Comparison of ENCODE assay signal across 9 mouse cellular contexts in the genomic region with DNA sequence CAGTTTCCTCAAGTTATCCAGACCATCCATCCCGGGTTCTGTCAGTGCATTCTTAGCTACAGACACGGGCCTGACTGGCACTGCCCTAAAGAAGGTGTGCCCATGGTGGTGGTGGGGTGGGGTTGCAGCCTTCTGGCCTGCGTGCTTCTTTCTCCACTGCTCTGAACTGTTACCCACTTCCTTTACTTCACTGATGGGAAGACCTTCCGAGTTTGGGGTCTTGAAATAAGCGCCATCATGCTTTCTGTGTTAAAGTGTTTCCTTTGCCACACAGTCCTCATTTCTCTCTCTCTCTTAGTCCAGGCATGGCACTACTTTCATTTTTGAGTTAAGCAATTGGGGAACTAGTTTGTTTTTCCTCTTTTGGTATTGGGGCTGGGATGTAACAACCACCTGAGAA. TPM values are rescaled to one million over a fixed set of nuclear protein-coding genes. Genes with fewer than 3 reads are reported as not detected.
A peak's percentile ranks its signal among the peaks of the same experiment; 100 is the strongest.
DNase-seq lines count a peak whose midpoint lies in the region; ATAC-seq and TF ChIP-seq lines count a peak whose summit lies in the region.
"Had no signal": no experiment of that assay in that cellular context is flagged by ENCODE, and none has a peak within 500 bp of the region (broad histone marks: within the 10 kb centered on the region; RNA-seq: fewer than 3 reads in every experiment).

No protein-coding gene starts in this region.

- H3K9ac ChIP-seq in heart, embryonic 12.5 days, result peak overlapping the region; percentile 85; the same call in 1 of the 2 replicates
- no peak overlapping the region for H3K9ac ChIP-seq in ES-Bruce4 (ENCODE audit: low read depth, poor library complexity, severe bottlenecking)

- TF ChIP-seq POLR2A in ES-Bruce4 (IDR thresholded peaks at IDR 0.05; ENCODE audit: insufficient read depth, low read length), result no peak

- H3K27ac ChIP-seq in heart, embryonic 12.5 days (ENCODE audit: poor library complexity, severe bottlenecking), result no peak overlapping the region
- no peak overlapping the region for H3K27ac ChIP-seq in ES-Bruce4 (ENCODE audit: insufficient read depth, low read length)
- peak overlapping the region; percentile 91 for H3K27ac ChIP-seq in hindbrain, embryonic 10.5 days

- no peak for DNase-seq in heart, adult 9 months (ENCODE audit: low spot score in 2 of 2)
- no peak for DNase-seq in hindbrain, embryonic 10.5 days (ENCODE audit: low spot score)
- no peak for DNase-seq in left cerebral cortex, postnatal 14 days (ENCODE audit: low spot score in 2 of 2)
- no peak for DNase-seq in frontal cortex, adult 2 months (ENCODE audit: extremely low spot score in 1 of 2, low spot score in 1 of 2)
- no peak for DNase-seq in Muller cell, postnatal 12 days (ENCODE audit: inconsistent ontology term)

- no peaks in the 10 kb centered on the region for H3K27me3 ChIP-seq in heart, embryonic 12.5 days (replicated peaks)
- no peaks in the 10 kb centered on the region for H3K27me3 ChIP-seq in ES-Bruce4 (ENCODE audit: control insufficient read depth, insufficient read depth, low read length, poor library complexity, severe bottlenecking)
- H3K27me3 ChIP-seq in hindbrain, embryonic 10.5 days (ENCODE audit: insufficient read depth, poor library complexity, severe bottlenecking), result no peaks in the 10 kb centered on the region
- H3K27me3 ChIP-seq: Patski had no signal

- peak overlapping the region; percentile 81 for H3K4me3 ChIP-seq in heart, embryonic 12.5 days
- 0 out of 2 replicates have a peak overlapping the region, but pooled peaks have one; percentile 10 for H3K4me3 ChIP-seq in ES-Bruce4 (ENCODE audit: low read depth, low read length)
- H3K4me3 ChIP-seq in hindbrain, embryonic 10.5 days, result peak overlapping the region; percentile 69

- 32% methylated on average over 5 of the region's 5 CpGs for WGBS in heart, embryonic 12.5 days
- 52% methylated on average over 5 of the region's 5 CpGs for WGBS in hindbrain, embryonic 10.5 days

- no peak for TF ChIP-seq EP300 in ES-Bruce4 (IDR thresholded peaks at IDR 0.05; ENCODE audit: insufficient read depth, low read depth, low read length)

- ATAC-seq in heart, embryonic 12.5 days (ENCODE audit: insufficient number of reproducible peaks, low FRiP score), result no peak
- ATAC-seq in megakaryocyte progenitor cell, adult 5-6 weeks (replicated peaks; ENCODE audit: poor library complexity), result peak; percentile 69
- ATAC-seq: Patski had no signal

- peaks cover 8% of the 10 kb centered on the region for H3K4me1 ChIP-seq in heart, embryonic 12.5 days (replicated peaks)
- peaks cover 2% of the 10 kb centered on the region for H3K4me1 ChIP-seq in ES-Bruce4 (ENCODE audit: control insufficient read depth, insufficient read depth, low read length)
- peaks cover 45% of the 10 kb centered on the region for H3K4me1 ChIP-seq in hindbrain, embryonic 10.5 days (replicated peaks)

- no peak for TF ChIP-seq CTCF in ES-Bruce4 (IDR thresholded peaks at IDR 0.05; ENCODE audit: low read depth, low read length)

- intact Hi-C loops in left cerebral cortex, postnatal 14 days (cut with DNase I), result no loop called here

- no peaks in the 10 kb centered on the region for H3K9me3 ChIP-seq in heart, embryonic 12.5 days (replicated peaks)
- H3K9me3 ChIP-seq in ES-Bruce4 (replicated peaks; ENCODE audit: control insufficient read depth, insufficient read depth, low read length, poor library complexity, severe bottlenecking), result no peaks in the 10 kb centered on the region
- no peaks in the 10 kb centered on the region for H3K9me3 ChIP-seq in hindbrain, embryonic 10.5 days

- H3K36me3 ChIP-seq in heart, embryonic 12.5 days, result no peaks in the 10 kb centered on the region
- no peaks in the 10 kb centered on the region for H3K36me3 ChIP-seq in ES-Bruce4 (ENCODE audit: control insufficient read depth, insufficient read depth, low read length, poor library complexity, severe bottlenecking)
- no peaks in the 10 kb centered on the region for H3K36me3 ChIP-seq in hindbrain, embryonic 10.5 days

- H3K4me2 ChIP-seq in heart, embryonic 12.5 days, result peak overlapping the region; percentile 87

RNA-seq across cellular contexts. Expression of a gene that starts 1.3 kb away (rescaled TPM):
- polyA plus RNA-seq in heart, embryonic 12.5 days (2016; fragmentation: Nextera tagmentation; extraction: Ambion mirVana), result 21.4 and 23.7 TPM in 2 replicates
- polyA plus RNA-seq in ES-Bruce4 (2011; ENCODE audit: insufficient read depth, insufficient read length, low read depth, missing spikeins), result 79.2 and 87.2 TPM in 2 replicates
- 35.8 and 41.9 TPM in 2 replicates for polyA plus RNA-seq in hindbrain, embryonic 10.5 days (2016; fragmentation: Nextera tagmentation; extraction: Ambion mirVana)
- total RNA-seq in megakaryocyte progenitor cell, adult 5-6 weeks (2015), result 66.9 and 67.8 TPM in 2 replicates
- total RNA-seq in megakaryocyte progenitor cell, adult 5-6 weeks (2017), result 54.1 and 55.1 TPM in 2 replicates
- total RNA-seq in left cerebral cortex, postnatal 14 days (2021), result 100 to 1,000 TPM; 114 to 116 TPM
- 56.0 and 73.2 TPM in 2 replicates for polyA plus RNA-seq in frontal cortex, adult 2 months (2012; rRNA removed)

RNA-seq across cellular contexts. Expression of a gene that starts 54.8 kb away (rescaled TPM):
- 372 and 391 TPM in 2 replicates for polyA plus RNA-seq in heart, embryonic 12.5 days (2016; fragmentation: Nextera tagmentation; extraction: Ambion mirVana)
- 341 and 361 TPM in 2 replicates for polyA plus RNA-seq in ES-Bruce4 (2011; ENCODE audit: insufficient read depth, insufficient read length, low read depth, missing spikeins)
- polyA plus RNA-seq in hindbrain, embryonic 10.5 days (2016; fragmentation: Nextera tagmentation; extraction: Ambion mirVana), result 534 and 612 TPM in 2 replicates
- total RNA-seq in megakaryocyte progenitor cell, adult 5-6 weeks (2015), result 277 and 292 TPM in 2 replicates
- 426 and 503 TPM in 2 replicates for total RNA-seq in megakaryocyte progenitor cell, adult 5-6 weeks (2017)
- 100 to 1,000 TPM; 143 to 159 TPM for total RNA-seq in left cerebral cortex, postnatal 14 days (2021)
- 111 and 116 TPM in 2 replicates for polyA plus RNA-seq in frontal cortex, adult 2 months (2012; rRNA removed)

RNA-seq across cellular contexts. Expression of a gene that starts 55.3 kb away (rescaled TPM):
- polyA plus RNA-seq in heart, embryonic 12.5 days (2016; fragmentation: Nextera tagmentation; extraction: Ambion mirVana), result 1,461 and 1,470 TPM in 2 replicates
- polyA plus RNA-seq in ES-Bruce4 (2011; ENCODE audit: insufficient read depth, insufficient read length, low read depth, missing spikeins), result 1,450 and 1,538 TPM in 2 replicates
- 1,586 and 2,252 TPM in 2 replicates for polyA plus RNA-seq in hindbrain, embryonic 10.5 days (2016; fragmentation: Nextera tagmentation; extraction: Ambion mirVana)
- total RNA-seq in megakaryocyte progenitor cell, adult 5-6 weeks (2015), result 1,568 and 1,722 TPM in 2 replicates
- 1,303 and 1,754 TPM in 2 replicates for total RNA-seq in megakaryocyte progenitor cell, adult 5-6 weeks (2017)
- total RNA-seq in left cerebral cortex, postnatal 14 days (2021), result 100 to 1,000 TPM; 446 to 458 TPM
- 774 and 875 TPM in 2 replicates for polyA plus RNA-seq in frontal cortex, adult 2 months (2012; rRNA removed)

Comparison
In these comparisons a context has a peak if more than half of its experiments do, and no peak if none do; other contexts are left out.
1. H3K4me3 ChIP-seq: peak in every context shown above with its lines; median percentile 81 in heart, embryonic 12.5 days; 69 in hindbrain, embryonic 10.5 days; 10 in ES-Bruce4.